9 mouse cellular contexts compared by ENCODE assay signal in genomic region chr2:122312722-122313417, GRCm38 (mm10). TPM values are rescaled to one million over a fixed set of nuclear protein-coding genes. Genes with fewer than 3 reads are reported as not detected.
A peak's percentile ranks its signal among the peaks of the same experiment; 100 is the strongest.
DNase-seq lines count a peak whose midpoint lies in the region; ATAC-seq and TF ChIP-seq lines count a peak whose summit lies in the region.
"Had no signal": no experiment of that assay in that cellular context is flagged by ENCODE, and none has a peak within 500 bp of the region (broad histone marks: within the 10 kb centered on the region; RNA-seq: fewer than 3 reads in every experiment).

No protein-coding gene starts in this region.

- no peak; the same call in none of the 2 replicates for TF ChIP-seq RAD21 in CH12.LX (IDR thresholded peaks at IDR 0.05; ENCODE audit: low read depth, low read length)

- H3K4me2 ChIP-seq in CH12.LX (ENCODE audit: insufficient read depth, low read depth, poor library complexity, severe bottlenecking) = peak overlapping the region; percentile 14; the same call in 1 of the 2 replicates
- H3K4me2 ChIP-seq in embryonic facial prominence, embryonic 11.5 days (ENCODE audit: low read depth, low read length) = peak overlapping the region; percentile 16; the same call in 1 of the 2 replicates
- peak overlapping the region; percentile 38 for H3K4me2 ChIP-seq in kidney, embryonic 14.5 days (replicated peaks; ENCODE audit: low read depth, low read length)
- H3K4me2 ChIP-seq in lung, embryonic 15.5 days = peak overlapping the region; percentile 50

- TF ChIP-seq CTCF in CH12.LX (conservative IDR thresholded peaks at IDR 0.05 in 1 of 2, IDR thresholded peaks at IDR 0.05 in 1 of 2; ENCODE audit: low read depth in 2 of 2, low read length in 2 of 2) = peak; percentile 67 to 79
- peak; percentile 59; the same call in 1 of the 2 replicates for TF ChIP-seq CTCF in olfactory bulb, adult 2 months (IDR thresholded peaks at IDR 0.05; ENCODE audit: insufficient read depth, low read depth, low read length)

- in situ Hi-C loops in CH12.LX (cut with MboI; ENCODE audit: low pct_ligation_motif_present, low pct_unique_long_range_greater_than_20kb, low sequenced_read_pairs) = no loop called here

- H3K4me1 ChIP-seq in CH12.LX (ENCODE audit: control insufficient read depth in 1 of 2, insufficient read depth in 2 of 2) = no peaks in the 10 kb centered on the region
- H3K4me1 ChIP-seq in embryonic facial prominence, embryonic 11.5 days (ENCODE audit: control insufficient read depth, insufficient read depth, low read length) = no peaks in the 10 kb centered on the region
- H3K4me1 ChIP-seq in heart, embryonic 10.5 days = peaks cover 11% of the 10 kb centered on the region
- H3K4me1 ChIP-seq in kidney, embryonic 14.5 days (ENCODE audit: control insufficient read depth, insufficient read depth, low read length) = no peaks in the 10 kb centered on the region; the same call in 1 of the 2 replicates
- peaks cover 8% of the 10 kb centered on the region; the same call in 1 of the 2 replicates for H3K4me1 ChIP-seq in lung, embryonic 15.5 days
- H3K4me1 ChIP-seq in olfactory bulb, adult 2 months (ENCODE audit: control insufficient read depth, insufficient read depth, low read length) = peaks cover 10% of the 10 kb centered on the region

- dilution Hi-C loops in CH12.LX (cut with MboI; ENCODE audit: extremely low pct_ligation_motif_present, extremely low pct_unique_long_range_greater_than_20kb, low sequenced_read_pairs) = no loop called here

- peaks cover 50% of the 10 kb centered on the region for H3K27me3 ChIP-seq in CH12.LX (replicated peaks)
- H3K27me3 ChIP-seq in embryonic facial prominence, embryonic 11.5 days (ENCODE audit: control insufficient read depth, insufficient read depth, low read length) = peaks cover 20% of the 10 kb centered on the region
- peaks cover 99% of the 10 kb centered on the region for H3K27me3 ChIP-seq in heart, embryonic 10.5 days (ENCODE audit: insufficient read depth, poor library complexity, severe bottlenecking)
- H3K27me3 ChIP-seq in kidney, embryonic 14.5 days (ENCODE audit: control insufficient read depth, insufficient read depth, low read length) = peaks cover 54% of the 10 kb centered on the region
- peaks cover 66% of the 10 kb centered on the region for H3K27me3 ChIP-seq in lung, embryonic 15.5 days

- H3K27ac ChIP-seq in CH12.LX (ENCODE audit: insufficient read depth, low read depth) = no peak overlapping the region
- no peak overlapping the region for H3K27ac ChIP-seq in embryonic facial prominence, embryonic 11.5 days (replicated peaks; ENCODE audit: low read depth, low read length)
- no peak overlapping the region for H3K27ac ChIP-seq in heart, embryonic 10.5 days
- H3K27ac ChIP-seq in kidney, embryonic 14.5 days (ENCODE audit: low read depth, low read length) = no peak overlapping the region
- no peak overlapping the region for H3K27ac ChIP-seq in lung, embryonic 15.5 days
- H3K27ac ChIP-seq in olfactory bulb, adult 2 months (ENCODE audit: insufficient read depth, low read depth, low read length) = no peak overlapping the region

- 5% methylated on average over 27 of the region's 27 CpGs for WGBS in embryonic facial prominence, embryonic 11.5 days
- 4% methylated on average over 27 of the region's 27 CpGs for WGBS in heart, embryonic 10.5 days
- 6% methylated on average over 27 of the region's 27 CpGs for WGBS in kidney, embryonic 14.5 days
- 4% methylated on average over 27 of the region's 27 CpGs for WGBS in lung, embryonic 15.5 days
- 4% methylated on average over 27 of the region's 27 CpGs for WGBS in olfactory bulb, adult 2 months

- H3K4me3 ChIP-seq in CH12.LX (replicated peaks in 1 of 3; ENCODE audit: low read depth in 2 of 3, low read length in 2 of 3, poor library complexity in 1 of 3) = no peak overlapping the region
- H3K4me3 ChIP-seq in embryonic facial prominence, embryonic 11.5 days (ENCODE audit: low read depth, low read length) = no peak overlapping the region
- peak overlapping the region; percentile 50 for H3K4me3 ChIP-seq in heart, embryonic 10.5 days
- H3K4me3 ChIP-seq in kidney, embryonic 14.5 days (ENCODE audit: low read length) = peak overlapping the region; percentile 20
- H3K4me3 ChIP-seq in lung, embryonic 15.5 days = peak overlapping the region; percentile 26
- no peak overlapping the region for H3K4me3 ChIP-seq in olfactory bulb, adult 2 months (ENCODE audit: insufficient read depth, low read depth, low read length)

- no peak for TF ChIP-seq POLR2A in CH12.LX (IDR thresholded peaks at IDR 0.05; ENCODE audit: low read depth, low read length)
- TF ChIP-seq POLR2A in olfactory bulb, adult 2 months (IDR thresholded peaks at IDR 0.05; ENCODE audit: insufficient read depth, low read depth, low read length) = no peak

- ATAC-seq in embryonic facial prominence, embryonic 11.5 days (replicated peaks; ENCODE audit: insufficient number of reproducible peaks, low FRiP score, low TSS enrichment, low read depth) = peak; percentile 51; the same call in 1 of the 2 replicates
- peak; percentile 62 for ATAC-seq in kidney, embryonic 14.5 days (ENCODE audit: low FRiP score, low TSS enrichment)
- ATAC-seq in lung, embryonic 15.5 days (ENCODE audit: borderline replicate concordance, extremely low read depth, low FRiP score, low TSS enrichment) = peak; percentile 66

- no peaks in the 10 kb centered on the region for H3K36me3 ChIP-seq in CH12.LX (replicated peaks in 1 of 2; ENCODE audit: control insufficient read depth in 1 of 2, insufficient read depth in 1 of 2, low read length in 1 of 2)
- H3K36me3 ChIP-seq in embryonic facial prominence, embryonic 11.5 days (replicated peaks; ENCODE audit: control insufficient read depth, insufficient read depth, low read depth, low read length) = no peaks in the 10 kb centered on the region
- no peaks in the 10 kb centered on the region for H3K36me3 ChIP-seq in heart, embryonic 10.5 days
- H3K36me3 ChIP-seq in kidney, embryonic 14.5 days (ENCODE audit: control insufficient read depth, insufficient read depth, low read length) = no peaks in the 10 kb centered on the region
- H3K36me3 ChIP-seq in lung, embryonic 15.5 days = no peaks in the 10 kb centered on the region

- H3K79me2 ChIP-seq in CH12.LX (replicated peaks; ENCODE audit: control insufficient read depth, extremely low read depth, insufficient read depth, poor library complexity, severe bottlenecking) = no peaks in the 10 kb centered on the region

- DNase-seq in CH12.LX (ENCODE audit: extremely low read depth) = peak; percentile 43
- peak; percentile 55 for DNase-seq in adrenal gland, postnatal 25 days
- DNase-seq in embryonic facial prominence, embryonic 11.5 days (ENCODE audit: low spot score) = peak; percentile 87
- DNase-seq in heart, embryonic 10.5 days (ENCODE audit: low spot score) = no peak
- DNase-seq in thymus, postnatal 4 days = peak; percentile 91

- no peak overlapping the region for H3K9ac ChIP-seq in CH12.LX (ENCODE audit: insufficient read depth, low read depth)
- no peak overlapping the region for H3K9ac ChIP-seq in embryonic facial prominence, embryonic 11.5 days (replicated peaks; ENCODE audit: low read length)
- H3K9ac ChIP-seq in kidney, embryonic 14.5 days (ENCODE audit: low read depth, low read length) = no peak overlapping the region
- no peak overlapping the region for H3K9ac ChIP-seq in lung, embryonic 15.5 days

- no peaks in the 10 kb centered on the region for H3K9me3 ChIP-seq in CH12.LX (replicated peaks; ENCODE audit: low read length)
- H3K9me3 ChIP-seq in embryonic facial prominence, embryonic 11.5 days (replicated peaks; ENCODE audit: control insufficient read depth, low read length) = no peaks in the 10 kb centered on the region
- H3K9me3 ChIP-seq in heart, embryonic 10.5 days = no peaks in the 10 kb centered on the region
- H3K9me3 ChIP-seq in kidney, embryonic 14.5 days (ENCODE audit: control insufficient read depth, low read length) = no peaks in the 10 kb centered on the region
- no peaks in the 10 kb centered on the region for H3K9me3 ChIP-seq in lung, embryonic 15.5 days

- TF ChIP-seq EP300 in CH12.LX (IDR thresholded peaks at IDR 0.05; ENCODE audit: low read length) = no peak

RNA-seq across cellular contexts. Expression of gene Duoxa1, which starts 0.7 kb away (rescaled TPM):
- total RNA-seq in CH12.LX (2012; rRNA removed) (not detected in 2 replicates), CH12.LX (2014; rRNA removed) (not detected in 2 replicates)
- polyA plus RNA-seq in CH12.LX (2012; ENCODE audit: insufficient read length, low read depth) = not detected in 2 replicates
- total RNA-seq in adrenal gland, postnatal 25 days (2021) = not detected in 2 replicates
- polyA plus RNA-seq in embryonic facial prominence, embryonic 11.5 days (2014; fragmentation: Nextera tagmentation; extraction: Ambion mirVana) = 0.90 TPM in 1 of 2 replicates, not detected in the other
- polyA plus RNA-seq in heart, embryonic 10.5 days (2016; fragmentation: Nextera tagmentation; extraction: Ambion mirVana) = not detected in 2 replicates
- polyA plus RNA-seq in kidney, embryonic 14.5 days (2014; fragmentation: Nextera tagmentation; extraction: Ambion mirVana) = not detected in 2 replicates
- polyA plus RNA-seq in lung, embryonic 15.5 days (2015; fragmentation: Nextera tagmentation; extraction: Ambion mirVana) = 0.20 and 0.35 TPM in 2 replicates
- not detected in 2 replicates for polyA plus RNA-seq in olfactory bulb, adult 2 months (2012; ENCODE audit: insufficient read depth, insufficient read length, low replicate concordance, missing spikeins)

RNA-seq across cellular contexts. Expression of gene Duox1, which starts 2.6 kb away (rescaled TPM):
- total RNA-seq in CH12.LX (2012; rRNA removed) (not detected in 2 replicates), CH12.LX (2014; rRNA removed) (not detected in 2 replicates)
- not detected in 2 replicates for polyA plus RNA-seq in CH12.LX (2012; ENCODE audit: insufficient read length, low read depth)
- total RNA-seq in adrenal gland, postnatal 25 days (2021) = not detected in 2 replicates
- polyA plus RNA-seq in embryonic facial prominence, embryonic 11.5 days (2014; fragmentation: Nextera tagmentation; extraction: Ambion mirVana) = 0.06 and 0.10 TPM in 2 replicates
- 0.02 TPM in 1 of 2 replicates, not detected in the other for polyA plus RNA-seq in heart, embryonic 10.5 days (2016; fragmentation: Nextera tagmentation; extraction: Ambion mirVana)
- polyA plus RNA-seq in kidney, embryonic 14.5 days (2014; fragmentation: Nextera tagmentation; extraction: Ambion mirVana) = not detected in 2 replicates
- 0.04 and 0.10 TPM in 2 replicates for polyA plus RNA-seq in lung, embryonic 15.5 days (2015; fragmentation: Nextera tagmentation; extraction: Ambion mirVana)
- not detected in 2 replicates for polyA plus RNA-seq in olfactory bulb, adult 2 months (2012; ENCODE audit: insufficient read depth, insufficient read length, low replicate concordance, missing spikeins)

RNA-seq across cellular contexts. Expression of gene Duoxa2, which starts 14.2 kb away (rescaled TPM):
- not detected in 2 replicates for total RNA-seq in CH12.LX (2012; rRNA removed)
- not detected in 2 replicates for total RNA-seq in CH12.LX (2014; rRNA removed)
- polyA plus RNA-seq in CH12.LX (2012; ENCODE audit: insufficient read length, low read depth) = not detected in 2 replicates
- not detected in 2 replicates for total RNA-seq in adrenal gland, postnatal 25 days (2021)
- polyA plus RNA-seq in embryonic facial prominence, embryonic 11.5 days (2014; fragmentation: Nextera tagmentation; extraction: Ambion mirVana) = not detected in 2 replicates
- 0.26 TPM in 1 of 2 replicates, not detected in the other for polyA plus RNA-seq in heart, embryonic 10.5 days (2016; fragmentation: Nextera tagmentation; extraction: Ambion mirVana)
- 0.22 TPM in 1 of 2 replicates, not detected in the other for polyA plus RNA-seq in kidney, embryonic 14.5 days (2014; fragmentation: Nextera tagmentation; extraction: Ambion mirVana)
- not detected in 2 replicates for polyA plus RNA-seq in lung, embryonic 15.5 days (2015; fragmentation: Nextera tagmentation; extraction: Ambion mirVana)
- not detected in 2 replicates for polyA plus RNA-seq in olfactory bulb, adult 2 months (2012; ENCODE audit: insufficient read depth, insufficient read length, low replicate concordance, missing spikeins)
- total RNA-seq: left cerebral cortex, adult 8-10 months had no signal

RNA-seq across cellular contexts. Expression of gene Duox2, which starts 14.6 kb away (rescaled TPM):
- not detected in 2 replicates for total RNA-seq in CH12.LX (2012; rRNA removed)
- not detected in 2 replicates for total RNA-seq in CH12.LX (2014; rRNA removed)
- not detected in 2 replicates for polyA plus RNA-seq in CH12.LX (2012; ENCODE audit: insufficient read length, low read depth)
- 0.19 TPM in 1 of 2 replicates, not detected in the other for total RNA-seq in adrenal gland, postnatal 25 days (2021)
- polyA plus RNA-seq in embryonic facial prominence, embryonic 11.5 days (2014; fragmentation: Nextera tagmentation; extraction: Ambion mirVana) = not detected in 2 replicates
- not detected in 2 replicates for polyA plus RNA-seq in heart, embryonic 10.5 days (2016; fragmentation: Nextera tagmentation; extraction: Ambion mirVana)
- 0.05 TPM in 1 of 2 replicates, not detected in the other for polyA plus RNA-seq in kidney, embryonic 14.5 days (2014; fragmentation: Nextera tagmentation; extraction: Ambion mirVana)
- 0.04 TPM in 2 replicates for polyA plus RNA-seq in lung, embryonic 15.5 days (2015; fragmentation: Nextera tagmentation; extraction: Ambion mirVana)
- not detected in 2 replicates for polyA plus RNA-seq in olfactory bulb, adult 2 months (2012; ENCODE audit: insufficient read depth, insufficient read length, low replicate concordance, missing spikeins)

RNA-seq across cellular contexts. Expression of gene Shf, which starts 56.1 kb away (rescaled TPM):
- total RNA-seq in CH12.LX (2012; rRNA removed) (2.1 and 2.7 TPM in 2 replicates), CH12.LX (2014; rRNA removed) (0.49 and 1.2 TPM in 2 replicates)
- 2.0 and 2.1 TPM in 2 replicates for polyA plus RNA-seq in CH12.LX (2012; ENCODE audit: insufficient read length, low read depth)
- 5.8 and 11.4 TPM in 2 replicates for total RNA-seq in adrenal gland, postnatal 25 days (2021)
- polyA plus RNA-seq in embryonic facial prominence, embryonic 11.5 days (2014; fragmentation: Nextera tagmentation; extraction: Ambion mirVana) = 7.5 and 8.6 TPM in 2 replicates
- polyA plus RNA-seq in heart, embryonic 10.5 days (2016; fragmentation: Nextera tagmentation; extraction: Ambion mirVana) = 3.2 and 5.4 TPM in 2 replicates
- 3.5 and 5.5 TPM in 2 replicates for polyA plus RNA-seq in kidney, embryonic 14.5 days (2014; fragmentation: Nextera tagmentation; extraction: Ambion mirVana)
- 2.1 and 2.9 TPM in 2 replicates for polyA plus RNA-seq in lung, embryonic 15.5 days (2015; fragmentation: Nextera tagmentation; extraction: Ambion mirVana)
- polyA plus RNA-seq in olfactory bulb, adult 2 months (2012; ENCODE audit: insufficient read depth, insufficient read length, low replicate concordance, missing spikeins) = not detected in 2 replicates

Comparison
In these comparisons a context has a peak if more than half of its experiments do, and no peak if none do; other contexts are left out.
1. H3K4me3 ChIP-seq: peak in heart, embryonic 10.5 days (single experiment), kidney, embryonic 14.5 days (single experiment) and lung, embryonic 15.5 days (single experiment); none in CH12.LX (0 of 3), embryonic facial prominence, embryonic 11.5 days (single experiment) and olfactory bulb, adult 2 months (single experiment).
2. Peak in every context shown above with its lines, with median percentiles within 50 percentile points of each other: H3K4me2 ChIP-seq and ATAC-seq.